Mouse (Mus musculus) cerebellum, postnatal 14 days (tissue): ENCODE results near the gene Fbn1.

Experiments used
- DNase-seq, 2 experiments: peaks; one replicate each; pipeline ENCODE4 v3.0.0; 2021; ENCODE audit warnings: mixed read lengths in 2 of 2

The Fbn1 gene

GRCm38 (mm10) chr2:125330506-125330905 is 177.3 kb downstream of the Fbn1 start:
- DNase-seq, result no peak

DNA sequence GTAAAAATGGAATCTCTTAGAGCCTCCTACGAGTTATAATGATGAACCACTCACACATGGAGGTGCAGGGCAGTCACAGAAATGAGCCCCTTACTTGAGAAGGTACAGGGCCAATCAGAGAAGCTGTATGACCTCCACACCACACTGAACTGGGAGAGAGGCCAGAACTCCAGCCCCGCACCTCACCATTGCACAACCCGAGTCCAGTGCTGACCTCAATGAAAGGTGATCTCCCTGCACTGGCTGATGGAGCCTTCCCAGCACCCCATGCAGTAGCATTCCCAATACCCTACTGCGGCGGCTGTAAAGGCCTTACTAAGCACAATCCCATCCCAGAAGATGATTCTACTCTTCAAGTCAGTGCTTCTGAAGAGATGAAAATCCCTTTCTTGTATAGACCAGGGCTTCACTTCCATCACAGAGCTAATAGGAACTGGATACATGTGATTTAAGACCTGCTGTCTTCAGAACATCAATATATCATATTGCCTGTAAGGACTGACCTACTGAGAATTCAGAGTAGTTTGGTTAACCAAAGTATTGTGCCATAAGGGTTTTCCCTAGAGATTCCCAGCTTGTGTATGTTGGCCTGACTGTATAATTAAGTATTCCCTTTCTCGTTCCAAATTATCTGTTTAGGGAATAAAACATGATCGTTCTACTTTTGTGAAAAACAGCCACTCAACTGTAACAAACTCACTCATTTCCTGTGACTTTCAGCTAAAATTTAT is 182.5 kb downstream of the Fbn1 start:
- DNase-seq, result no peak

DNA sequence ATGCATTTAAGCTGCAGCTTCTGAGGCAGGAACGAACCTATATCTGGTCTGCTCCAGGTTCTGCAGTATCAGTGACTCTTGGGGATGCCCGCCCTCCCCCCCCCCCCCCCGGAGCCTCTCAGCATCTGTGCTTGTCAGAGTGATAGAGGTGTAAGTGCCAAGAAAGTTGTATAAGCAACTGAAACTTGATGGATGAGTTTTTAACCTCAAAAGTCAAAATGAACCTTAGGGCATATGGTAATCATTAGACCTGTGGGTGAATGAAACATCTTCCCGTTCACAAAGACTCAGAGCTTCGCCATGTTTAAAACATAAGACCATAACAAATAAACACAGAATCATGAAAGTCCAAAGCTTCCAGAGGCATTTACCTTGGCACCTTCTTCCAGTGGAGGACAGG is 183.3 kb downstream of the Fbn1 start:
- no peak for DNase-seq

GRCm38 (mm10) chr2:125323347-125323746 is 184.4 kb downstream of the Fbn1 start:
- no peak for DNase-seq

GRCm38 (mm10) chr2:125322581-125322980 is 185.2 kb downstream of the Fbn1 start:
- DNase-seq, result no peak

- DNase-seq, result no peak
These were observed 186.7 kb downstream of the Fbn1 start for GRCm38 (mm10) chr2:125321071-125321470.

DNA sequence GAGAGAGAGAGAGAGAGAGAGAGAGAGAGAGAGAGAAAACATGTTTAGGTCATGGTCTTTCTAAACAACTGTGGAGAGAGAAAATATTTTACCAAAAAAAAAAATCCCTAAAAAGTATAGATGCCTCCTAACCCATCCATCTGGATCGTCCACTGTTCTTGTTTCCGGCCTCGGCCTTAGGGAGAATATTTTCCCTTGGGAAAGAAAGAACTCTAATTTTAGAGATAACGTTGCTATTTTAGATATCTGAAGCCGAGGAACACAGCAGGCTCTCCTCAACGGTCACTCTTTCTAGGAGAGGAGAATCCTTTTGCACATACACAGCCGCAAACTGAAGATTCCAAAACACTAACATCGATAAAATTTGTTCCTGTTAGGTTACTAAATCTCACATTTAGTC is 188.1 kb downstream of the Fbn1 start:
- no peak for DNase-seq

DNA sequence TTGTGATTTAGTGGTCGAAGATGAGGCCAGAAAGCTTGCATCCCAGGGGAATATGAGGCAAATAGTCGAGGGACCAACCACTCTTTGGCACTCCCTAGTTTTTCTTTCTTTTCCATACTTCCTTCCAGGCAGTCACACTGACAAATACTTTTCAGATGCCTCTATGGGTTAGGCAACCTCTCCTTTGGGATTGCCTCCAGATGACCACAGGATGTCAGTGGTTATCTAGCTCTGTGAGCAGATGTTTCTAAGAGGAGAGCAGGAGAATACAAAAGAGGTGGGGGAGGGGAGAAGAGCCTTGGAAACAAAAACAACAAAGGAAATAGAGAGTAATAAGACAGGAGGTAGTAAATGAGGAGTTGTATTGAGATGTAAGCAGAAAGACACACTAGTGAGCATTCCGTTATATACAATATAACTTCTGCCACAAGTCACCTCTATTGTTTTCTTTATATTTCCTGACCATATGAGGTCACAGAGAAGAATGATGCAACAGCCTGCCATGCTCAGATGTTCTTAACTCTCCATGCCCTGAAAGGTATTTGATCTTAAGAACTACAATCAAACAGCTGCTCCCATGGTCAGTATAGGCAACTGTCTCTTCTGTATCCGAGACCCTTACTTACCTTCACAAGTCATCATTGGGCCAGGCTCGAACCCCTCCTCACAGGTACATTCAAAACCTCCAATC is 189.3 kb downstream of the Fbn1 start:
- DNase-seq, result no peak

DNA sequence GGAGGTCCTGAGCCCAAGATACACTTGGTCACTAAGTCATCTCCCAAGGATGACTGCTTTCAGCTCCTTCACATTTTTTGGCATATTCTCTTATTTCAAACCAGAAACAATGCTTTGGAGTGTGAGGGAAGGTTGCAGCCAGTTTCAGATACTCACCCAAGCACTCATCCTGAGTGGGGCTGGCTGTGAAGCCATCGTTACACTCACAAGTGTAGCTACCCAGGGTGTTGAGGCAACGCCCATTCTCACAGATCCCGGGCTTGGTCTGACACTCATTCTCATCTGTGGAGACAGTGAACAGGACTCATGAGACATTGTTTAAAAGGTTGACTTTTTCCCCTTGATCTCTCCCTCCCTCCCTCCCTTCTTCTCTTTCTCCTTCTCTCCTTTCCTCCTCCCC is 192.6 kb downstream of the Fbn1 start:
- no peak for DNase-seq

GRCm38 (mm10) chr2:125314169-125314925 is 193.4 kb downstream of the Fbn1 start:
- DNase-seq, result no peak

- no peak for DNase-seq
These were observed 198.1 kb downstream of the Fbn1 start for GRCm38 (mm10) chr2:125309710-125310109.

DNA sequence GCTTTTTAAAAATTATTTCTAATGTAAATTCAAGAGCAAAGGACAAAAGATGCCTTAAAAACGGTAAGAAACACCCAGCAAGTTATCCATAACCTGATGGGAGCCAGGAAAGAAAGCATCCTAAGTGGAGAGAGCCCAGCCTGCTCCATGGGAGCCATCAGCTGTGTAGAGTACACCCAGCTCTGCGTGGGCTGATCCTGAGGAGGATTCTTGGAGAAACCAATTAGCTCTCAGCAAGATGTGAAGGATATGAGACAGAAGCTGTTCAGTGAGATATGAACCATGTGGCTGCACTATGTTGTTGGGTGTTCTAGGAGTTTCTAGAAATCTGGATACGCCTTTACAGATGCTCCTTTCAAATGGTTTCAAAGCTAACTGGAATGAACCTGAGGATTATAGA is 202.1 kb downstream of the Fbn1 start:
- no peak for DNase-seq

GRCm38 (mm10) chr2:125304746-125305145 is 203.0 kb downstream of the Fbn1 start:
- no peak for DNase-seq

DNA sequence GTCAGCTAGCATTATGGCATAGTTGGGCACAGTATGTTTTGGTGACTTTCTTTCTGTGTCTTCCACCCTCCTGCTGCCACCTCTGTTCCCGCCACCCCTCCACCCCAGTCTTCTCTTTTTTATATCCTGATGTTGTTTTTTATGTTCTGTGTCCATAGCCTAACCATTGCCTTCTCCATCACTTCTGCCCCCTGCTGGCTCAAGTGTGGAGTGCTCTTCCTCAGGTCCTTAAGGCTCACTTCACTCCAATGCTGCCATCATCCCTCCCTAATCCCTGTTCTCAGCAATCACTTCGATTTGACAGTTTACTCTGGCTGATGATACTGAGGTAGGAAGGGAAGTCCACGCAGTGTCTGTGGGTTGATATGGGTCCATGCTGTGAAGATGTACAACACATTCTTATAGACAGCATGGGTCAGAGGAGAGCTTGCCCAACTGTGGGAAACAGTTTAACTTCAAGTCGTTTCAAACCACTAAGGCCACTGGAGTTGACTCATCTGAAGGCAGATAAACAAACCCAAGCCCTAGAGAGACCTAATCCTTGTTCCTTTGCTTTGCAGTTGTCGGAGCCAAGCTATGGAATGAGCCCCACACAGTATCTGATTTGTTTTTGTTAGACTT is 203.9 kb downstream of the Fbn1 start:
- peak; percentile 28 to 50 for DNase-seq

- no peak for DNase-seq
These were observed 205.2 kb downstream of the Fbn1 start for GRCm38 (mm10) chr2:125302625-125302924.

DNA sequence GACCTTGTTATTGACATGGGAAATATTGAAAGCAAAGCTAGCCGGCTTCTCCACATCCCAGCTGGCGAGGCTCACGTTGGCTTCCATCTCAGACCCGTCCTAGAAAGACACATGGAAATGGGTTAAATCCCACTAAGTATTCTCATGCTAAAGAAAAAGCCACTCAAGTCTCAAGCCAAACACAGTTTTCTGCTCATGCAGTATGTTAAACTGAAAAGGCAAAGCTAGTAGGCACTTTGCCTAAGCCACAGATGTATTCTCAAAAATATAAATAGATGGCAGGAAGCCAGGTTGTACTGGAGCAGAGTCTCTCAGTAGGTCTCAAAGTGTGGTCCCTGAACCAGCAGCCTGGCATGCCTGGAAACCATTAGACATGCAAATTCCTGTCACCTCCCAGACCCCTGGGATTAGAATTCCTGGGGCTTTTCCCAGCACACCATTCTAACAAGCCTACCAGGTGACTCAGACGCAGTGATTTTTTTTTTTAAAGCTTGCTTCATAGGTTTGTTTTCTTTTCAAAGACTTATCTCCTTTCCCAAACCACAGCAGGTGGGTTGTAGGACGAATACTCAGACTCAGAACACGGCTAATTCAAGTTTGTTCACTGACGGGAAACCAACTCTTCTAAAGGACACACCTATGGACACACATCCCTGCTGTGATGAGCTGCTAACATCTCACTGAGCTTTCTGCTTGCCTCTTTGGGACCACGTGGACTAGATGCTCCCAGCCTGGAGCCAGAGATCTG is 205.7 kb downstream of the Fbn1 start:
- DNase-seq, result no peak

GRCm38 (mm10) chr2:125298841-125299240 is 209.0 kb downstream of the Fbn1 start:
- DNase-seq, result no peak

- DNase-seq, result no peak
These were observed 212.3 kb downstream of the Fbn1 start for GRCm38 (mm10) chr2:125295526-125295925.

- DNase-seq, result no peak
These were observed 213.8 kb downstream of the Fbn1 start for GRCm38 (mm10) chr2:125293969-125294491.

DNA sequence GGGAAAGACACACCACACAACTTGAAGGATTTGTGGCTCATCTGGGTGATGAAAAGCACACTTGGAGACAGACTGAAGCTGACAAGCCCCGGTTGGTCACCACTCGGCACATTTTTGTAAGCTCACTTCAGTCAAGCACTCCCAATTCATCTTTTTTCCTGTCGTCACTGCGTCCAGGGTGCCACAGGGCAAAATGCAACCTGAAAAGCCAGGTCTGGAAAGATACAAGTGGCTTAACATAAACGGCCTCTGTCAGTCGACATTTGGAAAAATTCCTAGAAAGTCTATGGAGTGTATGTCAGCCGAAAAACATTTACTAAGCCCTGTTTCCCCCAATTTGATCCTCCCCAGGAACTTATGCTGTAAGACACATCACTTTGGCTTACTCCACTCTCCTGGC is 215.2 kb downstream of the Fbn1 start:
- DNase-seq, result no peak

GRCm38 (mm10) chr2:125291101-125291500 is 216.7 kb downstream of the Fbn1 start:
- no peak for DNase-seq

DNA sequence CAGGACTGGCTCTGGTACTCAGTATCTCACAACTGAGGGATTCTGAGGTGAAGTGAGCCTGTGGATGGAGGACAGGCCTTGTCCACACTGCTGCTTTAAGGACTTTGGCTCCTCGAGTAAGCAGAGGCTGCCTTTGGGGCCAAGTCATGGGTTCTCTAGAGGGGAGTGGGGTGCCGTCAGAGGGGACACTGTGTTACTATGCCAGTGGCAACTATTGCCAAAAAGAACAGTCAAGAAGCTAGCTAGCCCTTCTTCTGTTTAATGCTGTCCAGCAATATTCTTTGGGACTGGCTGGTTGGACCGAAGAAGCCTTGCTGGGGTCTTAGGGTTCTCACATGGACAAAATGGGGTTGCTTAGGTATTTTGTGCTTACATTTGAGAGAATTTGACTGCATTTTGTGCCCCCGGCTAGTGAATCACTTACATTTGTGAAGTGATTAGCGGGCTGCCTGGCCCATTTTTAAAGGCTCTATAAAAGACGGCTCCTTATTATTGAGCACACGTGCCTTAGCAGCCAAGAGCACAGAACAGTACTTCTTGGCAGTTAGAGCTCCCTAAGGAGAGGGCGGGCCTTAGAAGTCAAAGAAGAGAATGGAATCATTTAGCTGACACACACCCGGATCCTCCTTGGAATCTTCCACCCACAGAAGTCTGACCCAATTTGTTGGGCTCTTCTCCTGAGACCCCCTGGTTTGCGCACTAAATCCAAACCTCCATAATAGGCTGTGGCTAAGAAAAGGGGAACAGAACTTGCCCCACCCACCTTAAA is 217.4 kb downstream of the Fbn1 start:
- DNase-seq, result no peak
